Mouse (Mus musculus) intestine, postnatal 0 days (tissue): Measurements from ENCODE around the gene Acvr1b. TPM values are rescaled to one million over a fixed set of nuclear protein-coding genes. Genes with fewer than 3 reads are reported as not detected.
A peak's percentile ranks its signal among the peaks of the same experiment; 100 is the strongest.

ENCODE experiments used
- ATAC-seq: fragments of 200-750 bp; cut with Nextera tagmentation; 2 replicates; pipeline ENCODE4 v1.8.0; 2017; ENCODE audit warnings: mild to moderate bottlenecking, moderate TSS enrichment, moderate library complexity
- H3K27ac ChIP-seq: fragments of 300-500 bp; sonication (generic); 2 replicates; pipeline ENCODE4 v1.5.1; 2014; ENCODE audit warnings: mild to moderate bottlenecking, low read depth, low read length, moderate library complexity
- H3K27me3 ChIP-seq: fragments of 300-500 bp; sonication (generic); replicated peaks from 2 replicates; pipeline ENCODE4 v1.6.1; 2014; ENCODE audit warnings: low read length, mixed read lengths; ENCODE audit not compliant: control insufficient read depth, insufficient read depth
- H3K36me3 ChIP-seq: fragments of 300-500 bp; sonication (generic); 2 replicates; pipeline ENCODE4 v1.6.1; 2014; ENCODE audit warnings: mild to moderate bottlenecking, moderate library complexity; ENCODE audit not compliant: control insufficient read depth, insufficient read depth
- H3K4me1 ChIP-seq: fragments of 300-500 bp; sonication (generic); replicated peaks from 2 replicates; pipeline ENCODE4 v1.6.1; 2014; ENCODE audit warnings: antibody characterized with exemption, low read length, mixed read lengths; ENCODE audit not compliant: control insufficient read depth, insufficient read depth
- H3K4me2 ChIP-seq: fragments of 300-500 bp; sonication (generic); replicated peaks from 2 replicates; pipeline ENCODE4 v1.6.1; 2014; ENCODE audit warnings: low read depth, mild to moderate bottlenecking, moderate library complexity
- H3K4me3 ChIP-seq: fragments of 300-500 bp; sonication (generic); 2 replicates; pipeline ENCODE4 v1.5.1; 2014; ENCODE audit warnings: low read depth, low read length
- H3K9ac ChIP-seq: fragments of 300-500 bp; sonication (generic); 2 replicates; pipeline ENCODE4 v1.6.1; 2014; ENCODE audit warnings: mild to moderate bottlenecking, low read depth, low read length
- H3K9me3 ChIP-seq: fragments of 300-500 bp; sonication (generic); 2 replicates; pipeline ENCODE4 v1.6.1; 2016; ENCODE audit warnings: mixed run types; ENCODE audit not compliant: control insufficient read depth
- CTCF ChIP-seq: sonication (generic); IDR thresholded peaks from 2 replicates; pipeline ENCODE4 v1.5.1; 2016; ENCODE audit warnings: low read depth, mild to moderate bottlenecking, control low read depth, antibody characterized with exemption, moderate library complexity
- WGBS: fragments of 180-500 bp; shearing (Covaris S2); extraction: QIAGEN DNeasy Blood & Tissue Kit; methylation state at CpG from one replicate; pipeline ENCODE4 v1.1.7; 2014; 5-methylcytosine and 5-hydroxymethylcytosine counted together
- polyA plus RNA-seq: library from polyadenylated mRNA; unstranded; fragments of >200 nt; fragmentation: Nextera tagmentation; extraction: Ambion mirVana; gene quantifications from 2 replicates; pipeline ENCODE4 v1.2.1, GENCODE M21; 2015

Acvr1b gene
- polyA plus RNA-seq, 1 experiment from 2014 or later = 6.0 TPM

DNA sequence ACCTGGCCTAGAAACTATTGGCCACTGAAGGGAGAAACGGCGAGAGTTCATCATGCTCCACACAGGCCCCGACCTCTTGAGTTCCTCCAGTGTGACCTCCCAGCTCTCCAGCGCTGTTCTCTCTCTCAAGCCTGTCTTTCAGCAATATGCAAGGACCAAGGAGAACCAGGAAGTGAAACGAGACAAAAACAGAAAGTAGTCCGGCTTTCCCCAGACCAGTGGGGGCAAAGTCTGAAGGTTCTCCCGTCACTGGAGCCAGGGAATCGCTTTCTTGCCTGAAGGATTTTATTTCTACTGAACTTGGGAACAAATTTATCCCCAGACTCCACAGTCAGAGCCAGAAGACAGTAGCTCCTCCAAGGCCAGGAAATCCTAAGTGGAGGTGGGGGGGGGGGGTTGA is 29.1 kb upstream of the Acvr1b start:
- H3K27me3 ChIP-seq = no peaks in the 10 kb centered on the region
- 31% methylated on average over 8 of the region's 8 CpGs for WGBS
- peaks cover 43% of the 10 kb centered on the region for H3K4me1 ChIP-seq
- H3K4me2 ChIP-seq = peak overlapping the region; percentile 68
- no peaks in the 10 kb centered on the region for H3K36me3 ChIP-seq
- H3K9ac ChIP-seq = peak overlapping the region; percentile 8; the same call in 1 of the 2 replicates
- no peak for TF ChIP-seq CTCF
- no peaks in the 10 kb centered on the region for H3K9me3 ChIP-seq
- peak; percentile 23 for ATAC-seq
- peak overlapping the region; percentile 30 for H3K4me3 ChIP-seq
- H3K27ac ChIP-seq = peak overlapping the region; percentile 94

DNA sequence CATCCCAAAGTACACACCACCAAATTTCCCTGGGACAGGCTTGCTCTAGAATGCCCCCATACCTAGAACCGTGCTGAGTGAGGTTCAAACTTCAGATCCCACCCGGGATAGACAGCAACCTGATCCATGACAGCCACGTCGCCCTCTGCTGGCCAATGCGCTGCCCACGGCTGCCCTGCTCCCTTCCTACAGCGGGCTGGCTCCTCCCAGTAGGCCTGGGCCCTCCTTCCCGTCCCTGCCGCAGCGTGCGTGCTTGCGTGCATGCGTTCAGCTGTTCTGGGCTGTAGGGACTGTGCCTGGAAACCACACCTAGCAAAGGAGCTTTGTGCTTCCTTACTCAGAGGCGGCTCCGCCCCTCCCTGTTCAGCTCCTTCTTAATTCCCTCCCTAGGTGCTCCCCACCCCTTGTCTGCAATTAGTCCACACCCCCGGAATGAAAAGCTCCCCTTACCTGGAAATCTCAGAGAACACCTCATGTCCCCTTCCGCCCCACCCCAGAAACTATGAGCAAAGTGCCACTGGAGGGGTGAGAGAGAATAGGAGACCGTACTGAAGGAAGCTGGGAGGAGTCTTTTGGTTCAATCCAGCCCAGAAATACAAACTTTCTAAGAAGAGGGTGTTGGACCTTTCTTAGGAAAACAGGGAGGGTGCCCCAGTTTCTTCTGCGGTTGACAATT is 28.3 kb upstream of the Acvr1b start:
- peak overlapping the region; percentile 68 for H3K4me2 ChIP-seq
- H3K36me3 ChIP-seq = no peaks in the 10 kb centered on the region
- H3K9me3 ChIP-seq = no peaks in the 10 kb centered on the region
- H3K27me3 ChIP-seq = no peaks in the 10 kb centered on the region
- ATAC-seq = peak; percentile 94
- peak overlapping the region; percentile 8; the same call in 1 of the 2 replicates for H3K9ac ChIP-seq
- TF ChIP-seq CTCF = peak; percentile 99
- WGBS = 4% methylated on average over 19 of the region's 19 CpGs
- peak overlapping the region; percentile 94 for H3K27ac ChIP-seq
- peak overlapping the region; percentile 30 for H3K4me3 ChIP-seq
- peaks cover 37% of the 10 kb centered on the region for H3K4me1 ChIP-seq

DNA sequence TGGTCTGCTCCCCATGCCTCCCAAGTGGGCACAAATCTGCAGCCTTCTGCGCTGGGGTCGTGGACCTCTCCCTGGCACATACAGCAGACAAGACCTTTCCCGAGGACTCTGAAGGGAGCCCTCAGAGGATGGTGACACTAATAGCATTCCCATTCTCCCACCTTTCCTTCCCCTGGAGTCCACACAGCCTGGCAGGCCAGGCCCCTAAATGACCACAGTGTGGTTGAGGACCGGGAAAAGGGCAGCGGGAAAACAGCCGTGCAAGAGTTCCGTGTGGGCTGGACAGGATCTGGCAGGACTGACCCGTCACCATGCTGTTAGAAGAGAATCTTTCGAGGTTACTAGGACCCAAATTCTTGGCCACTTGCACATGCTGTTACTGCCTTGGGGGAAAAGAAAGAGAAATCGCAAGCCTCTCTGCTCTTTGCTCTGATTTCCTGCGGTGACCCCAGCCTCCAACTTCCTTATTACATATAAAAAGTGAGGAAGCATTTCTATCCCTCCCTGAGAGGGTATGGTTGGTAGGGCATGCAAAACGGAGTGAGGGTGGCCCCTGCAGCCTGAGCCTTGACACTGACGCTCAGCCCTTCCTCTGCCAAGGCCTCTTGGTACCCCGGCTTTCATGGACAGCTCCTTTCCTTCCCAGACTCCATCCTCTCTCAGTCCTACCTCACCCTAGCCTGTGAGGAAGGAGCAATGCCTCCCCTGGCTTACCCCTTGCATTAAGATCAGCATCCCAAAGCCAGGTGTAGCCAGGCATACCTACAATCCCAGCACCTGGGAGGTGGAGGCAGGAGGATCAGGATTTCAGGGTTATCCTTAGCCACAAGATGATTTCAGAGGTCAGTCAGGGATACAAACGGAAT is 27.5 kb upstream of the Acvr1b start:
- no peak for ATAC-seq
- no peaks in the 10 kb centered on the region for H3K9me3 ChIP-seq
- no peak overlapping the region for H3K4me3 ChIP-seq
- no peak; the same call in 1 of the 2 replicates for TF ChIP-seq CTCF
- H3K36me3 ChIP-seq = no peaks in the 10 kb centered on the region
- H3K9ac ChIP-seq = no peak overlapping the region
- H3K27ac ChIP-seq = peak overlapping the region; percentile 94; the same call in 1 of the 2 replicates
- H3K4me2 ChIP-seq = peak overlapping the region; percentile 68
- H3K4me1 ChIP-seq = peaks cover 32% of the 10 kb centered on the region
- H3K27me3 ChIP-seq = no peaks in the 10 kb centered on the region
- 42% methylated on average over 15 of the region's 15 CpGs for WGBS

DNA sequence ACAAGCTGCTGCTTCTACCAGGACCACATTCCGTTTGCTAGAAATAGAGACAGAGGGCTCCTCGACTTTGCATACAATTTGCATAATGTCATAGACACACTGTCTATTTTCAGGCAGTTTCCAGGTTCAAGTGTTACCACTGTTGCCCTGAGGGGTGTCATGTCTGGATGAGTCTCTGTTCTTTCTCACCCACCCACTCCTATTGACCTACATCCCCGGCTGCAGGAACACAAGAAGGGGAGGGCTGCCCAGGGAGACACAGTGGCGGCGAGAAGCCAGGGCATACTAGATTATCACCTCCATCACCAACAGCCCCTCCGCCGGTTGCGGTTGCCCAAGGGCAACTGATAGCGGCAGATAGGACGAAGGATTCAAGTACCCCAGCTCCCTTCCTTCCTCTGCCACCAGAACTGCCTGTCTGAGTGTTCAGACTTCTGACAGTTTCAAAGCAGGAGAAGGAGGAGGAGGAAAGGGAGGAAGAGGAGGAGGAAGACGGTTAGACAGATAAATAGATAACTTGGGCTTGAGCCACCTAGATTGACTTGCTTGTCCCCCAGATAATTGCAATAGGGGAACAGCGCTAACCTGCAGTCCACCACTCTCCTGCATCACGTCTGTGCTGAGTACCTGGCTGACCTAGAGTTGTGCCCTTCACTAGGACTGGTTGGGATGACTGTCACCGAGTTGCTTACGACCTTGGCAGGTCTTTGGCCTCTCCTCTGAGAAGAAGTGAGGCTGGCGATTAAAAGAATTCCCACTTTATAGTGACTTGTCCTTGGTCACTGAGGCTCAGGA is 26.6 kb upstream of the Acvr1b start:
- no peak for ATAC-seq
- no peak overlapping the region for H3K4me3 ChIP-seq
- peaks cover 32% of the 10 kb centered on the region for H3K4me1 ChIP-seq
- no peaks in the 10 kb centered on the region for H3K36me3 ChIP-seq
- TF ChIP-seq CTCF = no peak
- no peaks in the 10 kb centered on the region for H3K27me3 ChIP-seq
- H3K9ac ChIP-seq = no peak overlapping the region
- WGBS = 65% methylated on average over 16 of the region's 16 CpGs
- no peak overlapping the region for H3K27ac ChIP-seq
- no peaks in the 10 kb centered on the region for H3K9me3 ChIP-seq
- H3K4me2 ChIP-seq = no peak overlapping the region

- Histone ChIP-seq H3K36me3 (no peaks in the 10 kb centered on the region), H3K4me3 (no peak overlapping the region), H3K27me3 (no peaks in the 10 kb centered on the region), H3K27ac (no peak overlapping the region), H3K4me2 (no peak overlapping the region), H3K9ac (no peak overlapping the region), H3K9me3 (no peaks in the 10 kb centered on the region), H3K4me1 (peaks cover 28% of the 10 kb centered on the region)
- ATAC-seq = no peak
- no peak for TF ChIP-seq CTCF
- 12% methylated on average over 6 of the region's 6 CpGs for WGBS
These were observed 26.0 kb upstream of the Acvr1b start for GRCm38 (mm10) chr15:101147910-101148273.

DNA sequence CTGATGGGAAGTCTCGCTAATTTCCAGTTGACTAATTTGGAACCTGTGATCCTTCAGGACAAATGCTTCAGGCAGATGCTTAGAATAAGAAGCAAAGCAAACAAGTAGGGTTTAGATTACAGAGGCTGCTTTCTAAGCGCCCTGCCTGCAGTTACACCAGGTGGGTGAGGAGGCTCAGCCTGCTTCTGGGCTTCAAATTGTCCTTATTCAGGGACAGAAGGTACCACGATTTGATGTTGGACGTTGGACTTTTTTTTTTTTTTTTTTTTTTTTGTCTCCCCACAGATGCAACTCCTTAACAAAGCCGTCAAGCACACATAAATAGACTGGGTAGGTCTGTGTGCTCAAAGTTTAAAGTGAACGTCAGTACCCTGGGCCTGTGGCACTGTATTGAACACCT is 25.3 kb upstream of the Acvr1b start:
- Histone ChIP-seq H3K9ac (no peak overlapping the region), H3K4me3 (no peak overlapping the region), H3K4me1 (peaks cover 23% of the 10 kb centered on the region; the same call in 1 of the 2 replicates), H3K27me3 (no peaks in the 10 kb centered on the region), H3K27ac (no peak overlapping the region), H3K9me3 (no peaks in the 10 kb centered on the region), H3K4me2 (no peak overlapping the region), H3K36me3 (no peaks in the 10 kb centered on the region)
- 60% methylated on average over 6 of the region's 6 CpGs for WGBS
- ATAC-seq = no peak
- TF ChIP-seq CTCF = no peak
